Mouse (Mus musculus): Measurements from ENCODE around the gene Rpain. TPM values are rescaled to one million over a fixed set of nuclear protein-coding genes. Genes with fewer than 3 reads are reported as not detected.

Rpain gene
- 74.9 TPM for polyA plus RNA-seq (2017; shearing (Covaris generic))

GRCm38 (mm10) chr11:70969821-70970559 lies at the start of gene Rpain, which contains the start of gene Nup88:
Gene Rpain, plus strand, starts transcription at chr11:70970213.
Gene Nup88, minus strand, starts transcription at chr11:70969973.

GRCm38 (mm10) chr11:70982557-70983228 lies 12.7 kb downstream of the Rpain start, which contains the start of gene C1qbp:
Gene C1qbp, minus strand, starts transcription at chr11:70983026.

GRCm38 (mm10) chr11:71004316-71004773 lies 34.3 kb downstream of the Rpain start, which contains the start of gene Dhx33:
Gene Dhx33, minus strand, starts transcription at chr11:71004437.

GRCm38 (mm10) chr11:71019201-71020068 lies 49.4 kb downstream of the Rpain start, which contains the start of the genes Mis12 and Derl2:
Gene Mis12, plus strand, starts transcription at chr11:71019611.
Gene Derl2, minus strand, starts transcription at chr11:71019841.

Other genes with a start within 250 kb of the Rpain start
- gene Zfp3, start 206.0 kb upstream of the Rpain start, polyA plus RNA-seq (2017; shearing (Covaris generic)): 4.1 TPM
- gene Scimp, start 157.6 kb upstream of the Rpain start, polyA plus RNA-seq (2017; shearing (Covaris generic)): not detected
- gene Rabep1, start 125.4 kb upstream of the Rpain start, polyA plus RNA-seq (2017; shearing (Covaris generic)): 69.6 TPM
- gene Nup88, start 240 bp upstream of the Rpain start, polyA plus RNA-seq (2017; shearing (Covaris generic)): 101 TPM
- gene C1qbp, start 12.8 kb downstream of the Rpain start, polyA plus RNA-seq (2017; shearing (Covaris generic)): 70.7 TPM
- 16.5 TPM for gene Dhx33, start 34.2 kb downstream of the Rpain start, polyA plus RNA-seq (2017; shearing (Covaris generic))
- 32.5 TPM for gene Mis12, start 49.4 kb downstream of the Rpain start, polyA plus RNA-seq (2017; shearing (Covaris generic))
- 57.1 TPM for gene Derl2, start 49.6 kb downstream of the Rpain start, polyA plus RNA-seq (2017; shearing (Covaris generic))
- gene 6330403K07Rik, start 63.3 kb downstream of the Rpain start, polyA plus RNA-seq (2017; shearing (Covaris generic)): 5.3 TPM
- gene Nlrp1a, start 174.5 kb downstream of the Rpain start, polyA plus RNA-seq (2017; shearing (Covaris generic)): 0.10 TPM